Mouse (Mus musculus): ENCODE results near the gene Arhgap1. TPM values are rescaled to one million over a fixed set of nuclear protein-coding genes. Genes with fewer than 3 reads are reported as not detected.
"Not testable (repeated sequence)": the region's sequence is repeated elsewhere in the genome, so short reads cannot be mapped to it uniquely, and the experiment has no call there.

The Arhgap1 gene
- total RNA-seq (2022), result 10 to 100 TPM; 60.8 to 82.1 (median 74.6) TPM

- DNase-seq (ENCODE audit: low spot score in 2 of 2), result peak; percentile 90 to 96
These were observed at the start of gene Arhgap1, which contains the start of gene Zfp408 for GRCm38 (mm10) chr2:91649553-91650359. TSS of gene Arhgap1 (plus strand) at chr2:91649860. TSS of gene Zfp408 (minus strand) at chr2:91649791.

GRCm38 (mm10) chr2:91600475-91600874, 49.2 kb upstream of the Arhgap1 start:
- no peak for DNase-seq (ENCODE audit: low spot score in 2 of 2)

GRCm38 (mm10) chr2:91602389-91602788, 47.3 kb upstream of the Arhgap1 start:
- DNase-seq (ENCODE audit: low spot score in 2 of 2), result no peak

GRCm38 (mm10) chr2:91609370-91609769, 40.3 kb upstream of the Arhgap1 start:
- not testable (repeated sequence) for DNase-seq (ENCODE audit: low spot score in 2 of 2)

- DNase-seq (ENCODE audit: low spot score in 2 of 2), result no peak
These were observed 27.3 kb upstream of the Arhgap1 start for GRCm38 (mm10) chr2:91622356-91622755.

GRCm38 (mm10) chr2:91623366-91623765, 26.3 kb upstream of the Arhgap1 start:
- not testable (repeated sequence) for DNase-seq (ENCODE audit: low spot score in 2 of 2)

GRCm38 (mm10) chr2:91627486-91627885, 22.2 kb upstream of the Arhgap1 start:
- no peak for DNase-seq (ENCODE audit: low spot score in 2 of 2)

GRCm38 (mm10) chr2:91628171-91628570, 21.5 kb upstream of the Arhgap1 start:
- no peak for DNase-seq (ENCODE audit: low spot score in 2 of 2)

- DNase-seq (ENCODE audit: low spot score in 2 of 2), result no peak
These were observed 20.0 kb upstream of the Arhgap1 start for GRCm38 (mm10) chr2:91629682-91630081.

GRCm38 (mm10) chr2:91630384-91630783, 19.3 kb upstream of the Arhgap1 start:
- DNase-seq (ENCODE audit: low spot score in 2 of 2), result no peak

- DNase-seq (ENCODE audit: low spot score in 2 of 2), result no peak
These were observed 17.8 kb upstream of the Arhgap1 start for GRCm38 (mm10) chr2:91631826-91632225.

GRCm38 (mm10) chr2:91632316-91632715, 17.3 kb upstream of the Arhgap1 start:
- DNase-seq (ENCODE audit: low spot score in 2 of 2), result no peak

- DNase-seq (ENCODE audit: low spot score in 2 of 2), result no peak
These were observed 16.2 kb upstream of the Arhgap1 start for GRCm38 (mm10) chr2:91633334-91633977.

GRCm38 (mm10) chr2:91634841-91635240, 14.8 kb upstream of the Arhgap1 start:
- no peak for DNase-seq (ENCODE audit: low spot score in 2 of 2)

- DNase-seq (ENCODE audit: low spot score in 2 of 2), result no peak
These were observed 14.2 kb upstream of the Arhgap1 start for GRCm38 (mm10) chr2:91635486-91635885.

GRCm38 (mm10) chr2:91636229-91636628, 13.4 kb upstream of the Arhgap1 start, which contains the start of gene F2:
TSS of gene F2 (minus strand) at chr2:91636414.
- no peak for DNase-seq (ENCODE audit: low spot score in 2 of 2)

GRCm38 (mm10) chr2:91636727-91637338, 12.8 kb upstream of the Arhgap1 start:
- no peak for DNase-seq (ENCODE audit: low spot score in 2 of 2)

GRCm38 (mm10) chr2:91638931-91639330, 10.7 kb upstream of the Arhgap1 start:
- no peak for DNase-seq (ENCODE audit: low spot score in 2 of 2)

- DNase-seq (ENCODE audit: low spot score in 2 of 2), result no peak
These were observed 6.7 kb upstream of the Arhgap1 start for GRCm38 (mm10) chr2:91642825-91643415.

GRCm38 (mm10) chr2:91644021-91644420, 5.6 kb upstream of the Arhgap1 start:
- DNase-seq (ENCODE audit: low spot score in 2 of 2), result no peak

GRCm38 (mm10) chr2:91645354-91645753, 4.3 kb upstream of the Arhgap1 start:
- DNase-seq (ENCODE audit: low spot score in 2 of 2), result no peak

GRCm38 (mm10) chr2:91645811-91646210, 3.8 kb upstream of the Arhgap1 start:
- no peak for DNase-seq (ENCODE audit: low spot score in 2 of 2)

Data from left cerebral cortex, adult 8-10 months (tissue).